Mouse (Mus musculus): Measurements from ENCODE around the gene Pbx4. TPM values are rescaled to one million over a fixed set of nuclear protein-coding genes. Genes with fewer than 3 reads are reported as not detected.

Pbx4 gene
- polyA plus RNA-seq, 1 experiment from 2014 or later: 62.3 TPM

GRCm38 (mm10) chr8:69893863-69894262, 61.6 kb downstream of the Pbx4 start:
- WGBS: 27% methylated on average over 17 of the region's 17 CpGs
- peaks cover 19% of the 10 kb centered on the region; the same call in 1 of the 2 replicates for H3K4me1 ChIP-seq (ENCODE audit: control insufficient read depth, insufficient read depth, low read length)
- H3K36me3 ChIP-seq (ENCODE audit: control insufficient read depth, insufficient read depth, low read length): peaks cover 31% of the 10 kb centered on the region
- DNase-seq (peak; percentile 77), ATAC-seq (ENCODE audit: low FRiP score, low TSS enrichment) (no peak)
- H3K4me2 ChIP-seq (ENCODE audit: low read length): no peak overlapping the region
- no peak overlapping the region for H3K9ac ChIP-seq (replicated peaks; ENCODE audit: low read length)
- H3K27ac ChIP-seq (replicated peaks; ENCODE audit: low read depth, low read length): no peak overlapping the region
- no peaks in the 10 kb centered on the region for H3K9me3 ChIP-seq (ENCODE audit: control insufficient read depth, low read length)
- H3K4me3 ChIP-seq (replicated peaks; ENCODE audit: low read depth, low read length): no peak overlapping the region
- peaks cover 20% of the 10 kb centered on the region for H3K27me3 ChIP-seq (ENCODE audit: control insufficient read depth, insufficient read depth, low read length)

GRCm38 (mm10) chr8:69894836-69895332, 62.6 kb downstream of the Pbx4 start:
- Histone ChIP-seq H3K4me2 (ENCODE audit: low read length) (no peak overlapping the region), H3K9ac (replicated peaks; ENCODE audit: low read length) (no peak overlapping the region), H3K27me3 (ENCODE audit: control insufficient read depth, insufficient read depth, low read length) (peaks cover 10% of the 10 kb centered on the region; the same call in 1 of the 2 replicates), H3K27ac (replicated peaks; ENCODE audit: low read depth, low read length) (no peak overlapping the region), H3K4me1 (ENCODE audit: control insufficient read depth, insufficient read depth, low read length) (peaks cover 16% of the 10 kb centered on the region; the same call in 1 of the 2 replicates), H3K9me3 (ENCODE audit: control insufficient read depth, low read length) (no peaks in the 10 kb centered on the region), H3K4me3 (replicated peaks; ENCODE audit: low read depth, low read length) (no peak overlapping the region), H3K36me3 (ENCODE audit: control insufficient read depth, insufficient read depth, low read length) (peaks cover 31% of the 10 kb centered on the region)
- WGBS: 48% methylated on average over 6 of the region's 6 CpGs
- no peak for ATAC-seq (ENCODE audit: low FRiP score, low TSS enrichment)
- no peak for DNase-seq

GRCm38 (mm10) chr8:69895772-69896451, 63.6 kb downstream of the Pbx4 start:
- Histone ChIP-seq H3K27ac (replicated peaks; ENCODE audit: low read depth, low read length) (no peak overlapping the region), H3K36me3 (ENCODE audit: control insufficient read depth, insufficient read depth, low read length) (peaks cover 31% of the 10 kb centered on the region), H3K4me2 (ENCODE audit: low read length) (no peak overlapping the region), H3K4me3 (replicated peaks; ENCODE audit: low read depth, low read length) (no peak overlapping the region), H3K27me3 (ENCODE audit: control insufficient read depth, insufficient read depth, low read length) (0 out of 2 replicates have a peak, but pooled peaks cover under 1% of the 10 kb centered on the region), H3K9me3 (ENCODE audit: control insufficient read depth, low read length) (no peaks in the 10 kb centered on the region), H3K9ac (replicated peaks; ENCODE audit: low read length) (peak overlapping the region; percentile 31; the same call in 1 of the 2 replicates), H3K4me1 (ENCODE audit: control insufficient read depth, insufficient read depth, low read length) (peaks cover 24% of the 10 kb centered on the region)
- 74% methylated on average over 4 of the region's 4 CpGs for WGBS
- DNase-seq: no peak
- no peak for ATAC-seq (ENCODE audit: low FRiP score, low TSS enrichment)

GRCm38 (mm10) chr8:69897857-69898256, 65.6 kb downstream of the Pbx4 start:
- Histone ChIP-seq H3K9ac (replicated peaks; ENCODE audit: low read length) (no peak overlapping the region), H3K36me3 (ENCODE audit: control insufficient read depth, insufficient read depth, low read length) (peaks cover 27% of the 10 kb centered on the region), H3K4me2 (ENCODE audit: low read length) (no peak overlapping the region), H3K27me3 (ENCODE audit: control insufficient read depth, insufficient read depth, low read length) (no peaks in the 10 kb centered on the region), H3K4me1 (ENCODE audit: control insufficient read depth, insufficient read depth, low read length) (peaks cover 26% of the 10 kb centered on the region), H3K4me3 (replicated peaks; ENCODE audit: low read depth, low read length) (no peak overlapping the region), H3K27ac (replicated peaks; ENCODE audit: low read depth, low read length) (no peak overlapping the region), H3K9me3 (ENCODE audit: control insufficient read depth, low read length) (no peaks in the 10 kb centered on the region)
- no peak for ATAC-seq (ENCODE audit: low FRiP score, low TSS enrichment)
- WGBS: 89% methylated on average over 6 of the region's 6 CpGs
- no peak for DNase-seq

GRCm38 (mm10) chr8:69899876-69900275, 67.6 kb downstream of the Pbx4 start:
- 98% methylated on average over 2 of the region's 2 CpGs for WGBS
- ATAC-seq (ENCODE audit: low FRiP score, low TSS enrichment) (no peak), DNase-seq (no peak)
- Histone ChIP-seq H3K4me2 (ENCODE audit: low read length) (peak overlapping the region; percentile 96; the same call in 1 of the 2 replicates), H3K9me3 (ENCODE audit: control insufficient read depth, low read length) (no peaks in the 10 kb centered on the region), H3K9ac (replicated peaks; ENCODE audit: low read length) (no peak overlapping the region), H3K4me3 (replicated peaks; ENCODE audit: low read depth, low read length) (no peak overlapping the region), H3K4me1 (ENCODE audit: control insufficient read depth, insufficient read depth, low read length) (peaks cover 30% of the 10 kb centered on the region), H3K27me3 (ENCODE audit: control insufficient read depth, insufficient read depth, low read length) (no peaks in the 10 kb centered on the region), H3K36me3 (ENCODE audit: control insufficient read depth, insufficient read depth, low read length) (peaks cover 11% of the 10 kb centered on the region; the same call in 1 of the 2 replicates), H3K27ac (replicated peaks; ENCODE audit: low read depth, low read length) (no peak overlapping the region)

GRCm38 (mm10) chr8:69900895-69901451, 68.7 kb downstream of the Pbx4 start:
- no peaks in the 10 kb centered on the region for H3K27me3 ChIP-seq (ENCODE audit: control insufficient read depth, insufficient read depth, low read length)
- no peak for DNase-seq
- peak overlapping the region; percentile 96 for H3K4me2 ChIP-seq (ENCODE audit: low read length)
- 18% methylated on average over 12 of the region's 12 CpGs for WGBS
- peaks cover 27% of the 10 kb centered on the region for H3K4me1 ChIP-seq (ENCODE audit: control insufficient read depth, insufficient read depth, low read length)
- peak overlapping the region; percentile 81 for H3K27ac ChIP-seq (replicated peaks; ENCODE audit: low read depth, low read length)
- H3K9ac ChIP-seq (replicated peaks; ENCODE audit: low read length): peak overlapping the region; percentile 62
- H3K4me3 ChIP-seq (replicated peaks; ENCODE audit: low read depth, low read length): peak overlapping the region; percentile 57
- H3K9me3 ChIP-seq (ENCODE audit: control insufficient read depth, low read length): no peaks in the 10 kb centered on the region
- no peak for ATAC-seq (ENCODE audit: low FRiP score, low TSS enrichment)
- 0 out of 2 replicates have a peak, but pooled peaks cover 8% of the 10 kb centered on the region for H3K36me3 ChIP-seq (ENCODE audit: control insufficient read depth, insufficient read depth, low read length)

GRCm38 (mm10) chr8:69901484-69902162, 69.3 kb downstream of the Pbx4 start:
- peaks cover 27% of the 10 kb centered on the region for H3K4me1 ChIP-seq (ENCODE audit: control insufficient read depth, insufficient read depth, low read length)
- WGBS: 1% methylated on average over 41 of the region's 41 CpGs
- peak; percentile 71 for ATAC-seq (ENCODE audit: low FRiP score, low TSS enrichment)

GRCm38 (mm10) chr8:69902163-69903062, 70.1 kb downstream of the Pbx4 start, which contains the start of the genes Tssk6, Ndufa13 and Yjefn3:
Gene Tssk6, plus strand, starts transcription at chr8:69902184.
Gene Ndufa13, minus strand, starts transcription at chr8:69902558.
Gene Yjefn3, minus strand, starts transcription at chr8:69902712.
- no peak for DNase-seq
- no peaks in the 10 kb centered on the region for H3K27me3 ChIP-seq (ENCODE audit: control insufficient read depth, insufficient read depth, low read length)
- WGBS: 3% methylated on average over 89 of the region's 89 CpGs
- peaks cover 27% of the 10 kb centered on the region for H3K4me1 ChIP-seq (ENCODE audit: control insufficient read depth, insufficient read depth, low read length)
- peak within 1 kb of the TSS; percentile 62 for H3K9ac ChIP-seq (replicated peaks; ENCODE audit: low read length)
- ATAC-seq (ENCODE audit: low FRiP score, low TSS enrichment): peak; percentile 53
- peaks cover 12% of the 10 kb centered on the region; the same call in 1 of the 2 replicates for H3K36me3 ChIP-seq (ENCODE audit: control insufficient read depth, insufficient read depth, low read length)
- peak within 1 kb of the TSS; percentile 57 for H3K4me3 ChIP-seq (replicated peaks; ENCODE audit: low read depth, low read length)
- H3K4me2 ChIP-seq (ENCODE audit: low read length): peak within 1 kb of the TSS; percentile 96
- H3K9me3 ChIP-seq (ENCODE audit: control insufficient read depth, low read length): no peaks in the 10 kb centered on the region
- peak within 1 kb of the TSS; percentile 87 for H3K27ac ChIP-seq (replicated peaks; ENCODE audit: low read depth, low read length)

More at GRCm38 (mm10) chr8:69901484-69902162, 69.3 kb downstream of the Pbx4 start:
- DNase-seq: peak; percentile 96
- H3K27ac ChIP-seq (replicated peaks; ENCODE audit: low read depth, low read length): peak overlapping the region; percentile 87
- peak overlapping the region; percentile 62 for H3K9ac ChIP-seq (replicated peaks; ENCODE audit: low read length)
- peak overlapping the region; percentile 57 for H3K4me3 ChIP-seq (replicated peaks; ENCODE audit: low read depth, low read length)
- peak overlapping the region; percentile 96 for H3K4me2 ChIP-seq (ENCODE audit: low read length)
- H3K9me3 ChIP-seq (ENCODE audit: control insufficient read depth, low read length): no peaks in the 10 kb centered on the region
- 0 out of 2 replicates have a peak, but pooled peaks cover 6% of the 10 kb centered on the region for H3K36me3 ChIP-seq (ENCODE audit: control insufficient read depth, insufficient read depth, low read length)
- no peaks in the 10 kb centered on the region for H3K27me3 ChIP-seq (ENCODE audit: control insufficient read depth, insufficient read depth, low read length)
